Mouse (Mus musculus) CH12.LX (cell line): ENCODE measurements at regions not wholly inside any gene's neighbourhood (a gene's known extent, or its start where the extent isn't known, plus 50 kb on each side); places are given as distances from the start of the nearest gene placed in this dataset.

Source experiments
- DNase-seq: peaks from one replicate; pipeline ENCODE4 v3.0.0-alpha.2; 2013; ENCODE audit errors: extremely low read depth
- H3K27ac ChIP-seq: 2 replicates; pipeline ENCODE4 v1.5.1; 2012; ENCODE audit warnings: low read depth, mild to moderate bottlenecking, control low read depth, moderate library complexity; ENCODE audit not compliant: insufficient read depth
- H3K27me3 ChIP-seq: replicated peaks from 2 replicates; pipeline ENCODE3; 2012; ENCODE audit warnings: inconsistent platforms
- H3K36me3 ChIP-seq, 2 experiments: replicated peaks in 1 of 2; 2 replicates each; pipeline versions ENCODE3 to v1.6.1; 2012; ENCODE audit warnings: inconsistent platforms in 1 of 2, low read length in 1 of 2, mild to moderate bottlenecking in 1 of 2, mixed read lengths in 1 of 2, moderate library complexity in 1 of 2; ENCODE audit not compliant: control insufficient read depth in 1 of 2, insufficient read depth in 1 of 2
- H3K4me1 ChIP-seq, 2 experiments: 2 replicates each; pipeline ENCODE4 v1.6.1; 2012; ENCODE audit warnings: inconsistent platforms in 1 of 2, moderate library complexity in 1 of 2; ENCODE audit not compliant: insufficient read depth in 2 of 2, control insufficient read depth in 1 of 2
- H3K4me2 ChIP-seq: 2 replicates; pipeline ENCODE4 v1.6.1; 2012; ENCODE audit warnings: low read depth, mild to moderate bottlenecking, control low read depth; ENCODE audit not compliant: poor library complexity, insufficient read depth, severe bottlenecking
- H3K4me3 ChIP-seq, 3 experiments: fragments of 150-350 bp in 1 of 3; sonication (generic) in 1 of 3; replicated peaks in 1 of 3; 2 replicates each; pipeline versions ENCODE3 to v1.5.1; 2011 to 2012; ENCODE audit warnings: low read depth in 2 of 3, low read length in 2 of 3, mild to moderate bottlenecking in 2 of 3, moderate library complexity in 2 of 3, control low read depth in 1 of 3, improper control_type of control experiment in 1 of 3, inconsistent platforms in 1 of 3, mixed read lengths in 1 of 3; ENCODE audit not compliant: poor library complexity in 1 of 3
- H3K79me2 ChIP-seq: replicated peaks from 2 replicates; pipeline ENCODE4 v1.6.1; 2012; ENCODE audit warnings: mild to moderate bottlenecking, moderate library complexity; ENCODE audit not compliant: control insufficient read depth, poor library complexity, insufficient read depth, severe bottlenecking; ENCODE audit errors: extremely low read depth
- H3K9ac ChIP-seq: 2 replicates; pipeline ENCODE4 v1.6.1; 2012; ENCODE audit warnings: low read depth, mild to moderate bottlenecking, control low read depth, moderate library complexity; ENCODE audit not compliant: insufficient read depth
- H3K9me3 ChIP-seq: replicated peaks from 2 replicates; pipeline ENCODE3; 2012; ENCODE audit warnings: low read length, inconsistent platforms, mixed read lengths
- ZNF384 ChIP-seq: IDR thresholded peaks from 2 replicates; pipeline ENCODE4 v1.6.1; 2012; ENCODE audit warnings: low read depth, low read length, improper control_type of control experiment, inconsistent platforms
- dilution Hi-C: fragments of 300-500 bp; cut with MboI; formaldehyde crosslinking; loops from 2 replicates; pipeline ENCODE4 v1.14.3; 2020; ENCODE audit warnings: low sequenced_read_pairs; ENCODE audit not compliant: extremely low pct_unique_long_range_greater_than_20kb, extremely low pct_ligation_motif_present
- in situ Hi-C: fragments of 300-500 bp; cut with MboI; formaldehyde crosslinking; loops from 3 replicates; pipeline ENCODE4 v1.14.3; 2019; ENCODE audit warnings: low sequenced_read_pairs, low pct_ligation_motif_present, low pct_unique_long_range_greater_than_20kb, mixed read lengths

DNA sequence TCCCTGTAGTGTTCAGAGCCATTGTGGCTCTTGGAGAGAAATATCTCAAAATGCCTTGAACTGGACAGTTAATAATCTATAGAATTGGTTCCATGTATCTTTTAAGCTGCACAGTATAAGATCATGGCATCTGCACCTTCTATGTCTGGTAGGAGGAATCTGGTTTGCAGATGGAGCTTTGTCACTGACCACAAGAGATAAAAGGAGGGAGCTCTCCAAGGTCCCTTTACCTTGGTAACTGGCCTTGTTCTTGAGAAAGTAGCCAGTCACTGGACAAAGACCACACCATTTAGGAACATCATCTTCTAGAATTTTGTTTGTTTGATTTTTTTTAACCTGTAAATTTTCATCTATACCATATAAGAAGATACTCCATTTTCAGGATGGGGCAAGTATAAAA, 52.5 kb upstream of the Plcb4 start:
- Histone ChIP-seq H3K36me3 (no peaks in the 10 kb centered on the region), H3K9ac (no peak overlapping the region), H3K27ac (no peak overlapping the region), H3K27me3 (no peaks in the 10 kb centered on the region), H3K4me3 (no peak overlapping the region), H3K4me1 (no peaks in the 10 kb centered on the region), H3K4me2 (no peak overlapping the region), H3K79me2 (no peaks in the 10 kb centered on the region), H3K9me3 (peaks cover 46% of the 10 kb centered on the region)
- dilution Hi-C loops (no loop called here), in situ Hi-C loops (no loop called here)
- DNase-seq = no peak
- no peak for TF ChIP-seq ZNF384
